Mouse (Mus musculus) liver, adult 2 months (tissue): ENCODE measurements at regions not wholly inside any gene's neighbourhood (a gene's known extent, or its start where the extent isn't known, plus 50 kb on each side); places are given as distances from the start of the nearest gene placed in this dataset.

Experiments used
- DNase-seq: peaks from one replicate; pipeline ENCODE4 v3.0.0-alpha.2; 2011; ENCODE audit warnings: low read depth, low spot score; ENCODE audit errors: extremely low read depth
- H3K27ac ChIP-seq: fragments of 200-500 bp; replicated peaks from 2 replicates; pipeline ENCODE4 v1.5.1; 2012; ENCODE audit warnings: low read depth, mild to moderate bottlenecking, control low read depth, inconsistent platforms, low read length; ENCODE audit not compliant: insufficient read depth
- H3K27me3 ChIP-seq: fragments of 200-500 bp; 2 replicates; pipeline ENCODE4 v1.6.1; 2012; ENCODE audit warnings: mild to moderate bottlenecking, moderate library complexity, low read length, inconsistent platforms; ENCODE audit not compliant: control insufficient read depth, insufficient read depth
- H3K36me3 ChIP-seq: fragments of 200-500 bp; 2 replicates; pipeline ENCODE4 v1.6.1; 2012; ENCODE audit warnings: low read length, inconsistent platforms; ENCODE audit not compliant: control insufficient read depth, insufficient read depth
- H3K4me1 ChIP-seq: fragments of 200-500 bp; 2 replicates; pipeline ENCODE4 v1.6.1; 2011; ENCODE audit warnings: low read length; ENCODE audit not compliant: control insufficient read depth, insufficient read depth
- H3K4me3 ChIP-seq: fragments of 200-500 bp; 2 replicates; pipeline ENCODE4 v1.5.1; 2011; ENCODE audit warnings: low read depth, mild to moderate bottlenecking, control low read depth, low read length, moderate library complexity; ENCODE audit not compliant: insufficient read depth
- H3K79me2 ChIP-seq: fragments of 200-500 bp; 2 replicates; pipeline ENCODE4 v1.6.1; 2012; ENCODE audit warnings: inconsistent platforms, mild to moderate bottlenecking, low read length, moderate library complexity; ENCODE audit not compliant: control insufficient read depth, insufficient read depth
- H3K9ac ChIP-seq: fragments of 200-500 bp; 2 replicates; pipeline ENCODE4 v1.6.1; 2012; ENCODE audit warnings: low read depth, mild to moderate bottlenecking, control low read depth, inconsistent platforms, low read length
- CTCF ChIP-seq: fragments of 200-500 bp; IDR thresholded peaks from 2 replicates; pipeline ENCODE4 v1.5.1; 2011; ENCODE audit warnings: low read depth, low read length, control low read depth
- POLR2A ChIP-seq: fragments of 200-500 bp; IDR thresholded peaks from 2 replicates; pipeline ENCODE4 v1.6.1; 2011; ENCODE audit warnings: low read length, control low read depth; ENCODE audit not compliant: insufficient read depth; ENCODE audit errors: extremely low read depth
- WGBS: fragments of 180-500 bp; shearing (Covaris S2); methylation state at CpG from one replicate; pipeline ENCODE4 v1.1.7; 2018; 5-methylcytosine and 5-hydroxymethylcytosine counted together

- no peak overlapping the region for H3K27ac ChIP-seq
- no peak overlapping the region for H3K4me3 ChIP-seq
- H3K27me3 ChIP-seq, result no peaks in the 10 kb centered on the region
- DNase-seq, result no peak
- H3K9ac ChIP-seq, result no peak overlapping the region
- H3K4me1 ChIP-seq, result no peaks in the 10 kb centered on the region
- no peaks in the 10 kb centered on the region for H3K36me3 ChIP-seq
- H3K79me2 ChIP-seq, result no peaks in the 10 kb centered on the region
- TF ChIP-seq POLR2A, result no peak
- no peak for TF ChIP-seq CTCF
These were observed 467.0 kb upstream of the Cblb start for GRCm38 (mm10) chr16:51564064-51564463.

- TF ChIP-seq CTCF, result no peak
- no peak for TF ChIP-seq POLR2A
- 62% methylated on average over 2 of the region's 2 CpGs for WGBS
- H3K27me3 ChIP-seq, result no peaks in the 10 kb centered on the region
- no peaks in the 10 kb centered on the region for H3K79me2 ChIP-seq
- no peaks in the 10 kb centered on the region for H3K4me1 ChIP-seq
- no peak overlapping the region for H3K4me3 ChIP-seq
- no peak overlapping the region for H3K9ac ChIP-seq
- no peak for DNase-seq
- H3K27ac ChIP-seq, result no peak overlapping the region
- no peaks in the 10 kb centered on the region for H3K36me3 ChIP-seq
These were observed 453.0 kb upstream of the Cblb start for GRCm38 (mm10) chr16:51577915-51578593.

GRCm38 (mm10) chr16:51580525-51580924, 450.5 kb upstream of the Cblb start:
- WGBS, result 68% methylated on average over 1 of the region's 1 CpGs
- H3K79me2 ChIP-seq, result no peaks in the 10 kb centered on the region
- no peak for DNase-seq

GRCm38 (mm10) chr16:51589924-51590397, 441.1 kb upstream of the Cblb start:
- DNase-seq, result no peak
- 37% methylated on average over 2 of the region's 2 CpGs for WGBS

More at GRCm38 (mm10) chr16:51580525-51580924, 450.5 kb upstream of the Cblb start:
- H3K4me3 ChIP-seq, result no peak overlapping the region
- no peaks in the 10 kb centered on the region for H3K27me3 ChIP-seq
- H3K9ac ChIP-seq, result no peak overlapping the region
- no peaks in the 10 kb centered on the region for H3K36me3 ChIP-seq
- no peaks in the 10 kb centered on the region for H3K4me1 ChIP-seq
- H3K27ac ChIP-seq, result no peak overlapping the region
- no peak for TF ChIP-seq POLR2A
- TF ChIP-seq CTCF, result no peak

GRCm38 (mm10) chr16:51617579-51617978, 413.4 kb upstream of the Cblb start:
- no peaks in the 10 kb centered on the region for H3K27me3 ChIP-seq
- TF ChIP-seq POLR2A (no peak), CTCF (no peak)

More at GRCm38 (mm10) chr16:51589924-51590397, 441.1 kb upstream of the Cblb start:
- Histone ChIP-seq H3K36me3 (no peaks in the 10 kb centered on the region), H3K27ac (no peak overlapping the region), H3K9ac (no peak overlapping the region), H3K4me1 (no peaks in the 10 kb centered on the region), H3K79me2 (no peaks in the 10 kb centered on the region), H3K27me3 (no peaks in the 10 kb centered on the region), H3K4me3 (no peak overlapping the region)
- no peak for TF ChIP-seq CTCF
- no peak for TF ChIP-seq POLR2A

GRCm38 (mm10) chr16:51646646-51647045, 384.4 kb upstream of the Cblb start:
- Histone ChIP-seq H3K27ac (no peak overlapping the region), H3K4me3 (no peak overlapping the region), H3K27me3 (no peaks in the 10 kb centered on the region), H3K9ac (no peak overlapping the region), H3K79me2 (no peaks in the 10 kb centered on the region), H3K4me1 (no peaks in the 10 kb centered on the region), H3K36me3 (no peaks in the 10 kb centered on the region)
- no peak for DNase-seq
- TF ChIP-seq CTCF (no peak), POLR2A (no peak)
- WGBS, result 90% methylated on average over 1 of the region's 1 CpGs

More at GRCm38 (mm10) chr16:51617579-51617978, 413.4 kb upstream of the Cblb start:
- Histone ChIP-seq H3K27ac (no peak overlapping the region), H3K9ac (no peak overlapping the region), H3K4me3 (no peak overlapping the region), H3K36me3 (no peaks in the 10 kb centered on the region), H3K79me2 (no peaks in the 10 kb centered on the region), H3K4me1 (no peaks in the 10 kb centered on the region)
- DNase-seq, result no peak
